Mouse (Mus musculus): ENCODE results near the gene Asah2.

DNA sequence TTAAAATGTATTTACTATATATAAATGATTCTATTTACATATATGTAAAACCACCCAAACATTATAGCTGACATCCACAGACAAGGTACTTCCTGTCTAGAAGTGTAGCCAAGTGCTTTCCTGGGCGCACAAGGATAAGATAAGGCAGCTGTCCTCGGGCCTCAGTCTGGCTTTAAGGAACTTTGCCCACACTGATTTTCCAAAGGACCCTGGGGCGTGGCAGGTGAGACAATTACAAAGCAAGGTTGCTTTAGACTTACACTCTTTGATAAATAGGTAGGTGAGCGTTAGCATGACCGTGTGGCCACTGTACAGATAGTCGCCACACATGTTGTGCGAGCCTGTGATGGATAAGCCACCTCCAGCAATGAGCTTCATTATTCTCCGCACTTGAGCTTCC is 21.3 kb upstream of the Asah2 start:
- no peak for TF ChIP-seq POLR2A (IDR thresholded peaks at IDR 0.05; ENCODE audit: low read depth, low read length)
- no peak for TF ChIP-seq CTCF (conservative IDR thresholded peaks at IDR 0.05; ENCODE audit: insufficient read depth, insufficient read length, low read depth, low read length)
